Mouse (Mus musculus): ENCODE results near the gene Galnt10. TPM values are rescaled to one million over a fixed set of nuclear protein-coding genes. Genes with fewer than 3 reads are reported as not detected.
"Not testable (repeated sequence)": the region's sequence is repeated elsewhere in the genome, so short reads cannot be mapped to it uniquely, and the experiment has no call there.

The Galnt10 gene
- polyA plus RNA-seq, 1 experiment from 2014 or later = 13.0 TPM

- no peaks in the 10 kb centered on the region for H3K27me3 ChIP-seq
- no peak overlapping the region for H3K27ac ChIP-seq (replicated peaks)
- peaks cover 44% of the 10 kb centered on the region for H3K4me1 ChIP-seq (replicated peaks)
- no peak overlapping the region for H3K9ac ChIP-seq
- no peak overlapping the region for H3K4me2 ChIP-seq
- peaks cover 28% of the 10 kb centered on the region for H3K36me3 ChIP-seq
- 74% methylated on average over 3 of the region's 3 CpGs for WGBS
- no peaks in the 10 kb centered on the region for H3K9me3 ChIP-seq
- ATAC-seq (ENCODE audit: low read depth) = no peak
- no peak overlapping the region for H3K4me3 ChIP-seq
These were observed 159.8 kb downstream of the Galnt10 start for GRCm38 (mm10) chr11:57805047-57805446.

DNA sequence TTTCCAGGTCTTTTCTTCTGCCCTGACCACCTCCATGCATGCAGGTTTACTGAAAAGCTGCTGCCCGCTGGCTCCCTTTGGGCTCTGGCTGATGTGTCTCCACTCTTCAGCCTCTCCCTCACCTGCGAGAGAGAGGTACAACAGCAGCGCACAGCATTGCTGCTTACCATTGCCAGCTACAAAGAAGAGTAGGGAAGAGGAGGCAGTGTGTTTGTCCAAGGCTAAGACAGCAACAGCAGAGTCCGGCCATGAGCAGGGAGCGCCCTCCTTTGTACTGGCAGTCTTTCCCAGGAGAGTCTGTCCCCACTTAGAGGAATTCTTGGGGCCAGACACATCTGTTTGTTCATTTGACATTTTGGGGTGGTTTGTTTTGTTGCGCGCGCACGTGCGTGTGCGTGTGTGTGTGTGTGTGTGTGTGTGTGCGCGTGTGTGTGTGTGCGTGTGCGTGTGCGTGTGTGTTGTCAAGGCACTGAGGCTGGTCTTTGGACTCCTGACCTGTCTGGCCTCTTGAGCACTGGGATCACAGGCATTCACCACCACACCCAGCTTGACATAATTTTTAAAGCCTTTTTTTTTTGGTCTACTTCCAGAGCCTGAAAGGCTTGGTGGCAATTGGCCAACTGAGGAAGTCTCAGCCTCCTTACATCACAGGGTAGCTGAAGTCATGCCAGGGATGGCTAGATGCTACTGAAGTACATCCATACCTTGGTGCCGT, 163.9 kb downstream of the Galnt10 start:
- Histone ChIP-seq H3K27me3 (no peaks in the 10 kb centered on the region), H3K9ac (no peak overlapping the region), H3K4me1 (replicated peaks) (peaks cover 15% of the 10 kb centered on the region), H3K9me3 (no peaks in the 10 kb centered on the region), H3K4me2 (no peak overlapping the region), H3K27ac (replicated peaks) (no peak overlapping the region; the same call in 1 of the 2 replicates), H3K36me3 (peaks cover 49% of the 10 kb centered on the region), H3K4me3 (no peak overlapping the region)
- ATAC-seq (ENCODE audit: low read depth) = no peak
- WGBS = 94% methylated on average over 17 of the region's 17 CpGs

- Histone ChIP-seq H3K27ac (replicated peaks) (no peak overlapping the region), H3K9me3 (no peaks in the 10 kb centered on the region), H3K4me1 (replicated peaks) (peaks cover 15% of the 10 kb centered on the region), H3K36me3 (peaks cover 49% of the 10 kb centered on the region), H3K4me2 (no peak overlapping the region), H3K9ac (no peak overlapping the region), H3K27me3 (no peaks in the 10 kb centered on the region), H3K4me3 (no peak overlapping the region)
- no peak for ATAC-seq (ENCODE audit: low read depth)
- WGBS = 95% methylated on average over 8 of the region's 8 CpGs
These were observed 164.5 kb downstream of the Galnt10 start for GRCm38 (mm10) chr11:57809732-57810098.

GRCm38 (mm10) chr11:57811006-57811405, 165.8 kb downstream of the Galnt10 start:
- no peak overlapping the region for H3K27ac ChIP-seq (replicated peaks)
- WGBS = 87% methylated on average over 7 of the region's 7 CpGs
- H3K4me3 ChIP-seq = no peak overlapping the region
- H3K4me2 ChIP-seq = no peak overlapping the region
- ATAC-seq (ENCODE audit: low read depth) = no peak
- peaks cover 49% of the 10 kb centered on the region for H3K36me3 ChIP-seq
- H3K9ac ChIP-seq = no peak overlapping the region
- H3K27me3 ChIP-seq = no peaks in the 10 kb centered on the region
- H3K9me3 ChIP-seq = no peaks in the 10 kb centered on the region
- peaks cover 4% of the 10 kb centered on the region; the same call in 1 of the 2 replicates for H3K4me1 ChIP-seq (replicated peaks)

- ATAC-seq (ENCODE audit: low read depth) = no peak
- Histone ChIP-seq H3K9me3 (no peaks in the 10 kb centered on the region), H3K4me3 (no peak overlapping the region), H3K27me3 (no peaks in the 10 kb centered on the region), H3K4me1 (replicated peaks) (no peaks in the 10 kb centered on the region), H3K36me3 (peaks cover 49% of the 10 kb centered on the region), H3K9ac (no peak overlapping the region), H3K27ac (replicated peaks) (no peak overlapping the region), H3K4me2 (no peak overlapping the region)
- 97% methylated on average over 8 of the region's 8 CpGs for WGBS
These were observed 167.0 kb downstream of the Galnt10 start for GRCm38 (mm10) chr11:57812212-57812611.

DNA sequence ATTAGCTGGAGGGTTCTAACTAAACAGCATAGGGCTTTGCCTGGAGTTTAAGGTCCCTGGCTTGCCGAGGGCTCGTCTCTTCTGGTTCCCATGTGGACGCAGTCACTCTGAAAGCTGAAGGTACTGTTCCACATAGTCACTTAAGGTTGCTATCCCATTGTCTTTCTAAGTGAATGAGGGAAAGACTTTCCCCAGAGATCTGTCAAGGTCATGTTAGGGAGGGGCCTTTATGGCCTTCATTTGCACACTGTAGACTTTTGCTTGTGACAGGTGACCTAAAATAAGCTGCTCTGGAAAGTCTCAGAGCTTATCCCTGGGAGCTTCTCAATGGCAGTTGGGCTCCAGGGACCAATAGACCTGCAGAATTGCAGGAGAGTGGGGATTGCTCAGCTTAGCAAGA, 168.4 kb downstream of the Galnt10 start:
- ATAC-seq (ENCODE audit: low read depth) = no peak
- 87% methylated on average over 3 of the region's 3 CpGs for WGBS

DNA sequence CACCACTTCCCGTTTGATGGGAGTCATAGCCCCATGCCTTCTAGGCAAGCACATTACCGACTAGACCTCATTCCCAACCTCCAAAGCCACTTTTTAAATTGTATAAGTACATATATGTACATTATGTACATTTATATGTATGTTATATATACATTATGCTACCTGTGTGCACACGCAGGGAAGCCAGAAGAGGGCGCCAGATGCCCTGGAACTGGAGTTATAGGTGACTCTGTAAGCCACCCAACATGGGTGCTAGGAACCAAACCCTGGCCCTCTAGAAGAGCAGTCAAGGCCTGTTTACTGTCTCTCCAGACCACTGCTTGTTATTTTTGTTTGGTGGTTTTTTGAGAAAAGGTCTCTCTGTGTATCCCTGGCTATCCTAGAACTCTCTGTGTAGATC, 172.9 kb downstream of the Galnt10 start:
- Histone ChIP-seq H3K4me1 (replicated peaks) (no peaks in the 10 kb centered on the region), H3K4me3 (no peak overlapping the region)

More for the DNA sequence above, 168.4 kb downstream of the Galnt10 start:
- H3K4me1 ChIP-seq (replicated peaks) = no peaks in the 10 kb centered on the region
- H3K27ac ChIP-seq (replicated peaks) = no peak overlapping the region
- H3K27me3 ChIP-seq = no peaks in the 10 kb centered on the region
- peaks cover 35% of the 10 kb centered on the region for H3K36me3 ChIP-seq
- H3K4me3 ChIP-seq = no peak overlapping the region
- H3K9ac ChIP-seq = no peak overlapping the region
- H3K4me2 ChIP-seq = no peak overlapping the region
- H3K9me3 ChIP-seq = no peaks in the 10 kb centered on the region

DNA sequence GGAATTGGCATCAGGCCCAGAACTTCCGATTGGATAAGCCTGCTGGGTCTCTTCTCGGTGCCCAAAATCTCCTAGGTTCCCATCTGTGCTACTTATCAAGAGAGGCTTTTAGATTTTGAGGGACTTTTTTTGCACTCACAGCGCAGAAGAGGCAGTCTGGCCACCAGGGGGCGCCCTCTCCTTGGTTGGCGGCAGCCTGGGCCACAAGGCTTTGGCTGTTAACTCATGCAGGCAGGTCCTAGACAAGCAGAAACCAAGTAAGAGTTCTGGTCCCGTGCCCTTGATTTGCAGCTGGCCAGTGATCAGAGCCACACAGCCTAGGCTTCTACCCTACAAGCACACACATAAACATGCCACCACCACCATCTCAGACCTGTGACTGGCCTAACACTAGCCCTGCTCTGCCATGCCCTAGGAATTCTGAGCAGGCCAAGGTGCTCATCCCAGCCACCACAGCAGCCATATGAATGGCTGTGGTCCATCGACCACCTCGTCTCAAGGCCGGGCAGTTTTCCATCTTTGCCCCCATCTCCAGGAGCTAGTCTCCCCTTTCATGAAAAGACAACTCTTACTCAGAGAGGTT, 174.8 kb downstream of the Galnt10 start:
- H3K9ac ChIP-seq = no peak overlapping the region
- H3K4me2 ChIP-seq = no peak overlapping the region
- H3K27ac ChIP-seq (replicated peaks) = no peak overlapping the region
- no peak overlapping the region for H3K4me3 ChIP-seq
- no peak for ATAC-seq (ENCODE audit: low read depth)
- H3K4me1 ChIP-seq (replicated peaks) = no peaks in the 10 kb centered on the region
- H3K9me3 ChIP-seq = no peaks in the 10 kb centered on the region
- H3K36me3 ChIP-seq = no peaks in the 10 kb centered on the region
- peaks cover 17% of the 10 kb centered on the region for H3K27me3 ChIP-seq
- WGBS = 31% methylated on average over 9 of the region's 9 CpGs

More for the DNA sequence above, 172.9 kb downstream of the Galnt10 start:
- Histone ChIP-seq H3K9ac (no peak overlapping the region), H3K4me2 (no peak overlapping the region), H3K27ac (replicated peaks) (no peak overlapping the region), H3K9me3 (no peaks in the 10 kb centered on the region), H3K27me3 (no peaks in the 10 kb centered on the region), H3K36me3 (no peaks in the 10 kb centered on the region)
- no peak for ATAC-seq (ENCODE audit: low read depth)
- WGBS = 85% methylated on average over 4 of the region's 4 CpGs

GRCm38 (mm10) chr11:57823159-57823558, 177.9 kb downstream of the Galnt10 start:
- not testable (repeated sequence) for H3K36me3 ChIP-seq; H3K27ac ChIP-seq (replicated peaks); ATAC-seq (ENCODE audit: low read depth); H3K4me1 ChIP-seq (replicated peaks); H3K9me3 ChIP-seq; H3K9ac ChIP-seq; H3K4me3 ChIP-seq; H3K4me2 ChIP-seq
- WGBS = 100% methylated on average over 2 of the region's 2 CpGs
- peaks cover 47% of the 10 kb centered on the region for H3K27me3 ChIP-seq

- Histone ChIP-seq H3K4me2 (no peak overlapping the region), H3K36me3 (no peaks in the 10 kb centered on the region), H3K27me3 (peaks cover 53% of the 10 kb centered on the region), H3K9me3 (no peaks in the 10 kb centered on the region), H3K4me3 (no peak overlapping the region), H3K27ac (replicated peaks) (no peak overlapping the region), H3K4me1 (replicated peaks) (peaks cover 8% of the 10 kb centered on the region), H3K9ac (no peak overlapping the region)
- ATAC-seq (ENCODE audit: low read depth) = no peak
- WGBS = 79% methylated on average over 7 of the region's 7 CpGs
These were observed 178.5 kb downstream of the Galnt10 start for GRCm38 (mm10) chr11:57823714-57824113.

DNA sequence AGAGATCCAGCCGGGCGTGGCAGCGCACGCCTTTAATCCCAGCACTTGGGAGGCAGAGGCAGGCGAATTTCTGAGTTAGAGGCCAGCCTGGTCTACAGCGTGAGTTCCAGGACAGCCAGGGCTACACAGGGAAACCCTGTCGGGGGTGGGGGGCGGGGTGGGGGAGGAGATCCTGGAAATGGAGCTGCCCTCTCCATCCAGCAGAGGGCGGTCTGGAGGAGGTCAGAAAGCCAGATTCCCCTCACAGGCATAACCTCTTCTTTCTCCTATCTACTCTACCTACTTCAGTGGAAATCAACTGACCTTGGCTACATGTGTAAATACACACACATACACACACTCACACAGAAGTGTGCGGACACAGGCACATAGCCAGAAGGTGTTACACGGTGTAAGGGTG, 180.0 kb downstream of the Galnt10 start:
- H3K4me2 ChIP-seq; H3K36me3 ChIP-seq; H3K27ac ChIP-seq (replicated peaks); H3K9ac ChIP-seq; ATAC-seq (ENCODE audit: low read depth); H3K4me3 ChIP-seq; H3K9me3 ChIP-seq: not testable (repeated sequence)
- Histone ChIP-seq H3K4me1 (replicated peaks) (peaks cover 17% of the 10 kb centered on the region), H3K27me3 (peaks cover 68% of the 10 kb centered on the region)
- 43% methylated on average over 11 of the region's 11 CpGs for WGBS

DNA sequence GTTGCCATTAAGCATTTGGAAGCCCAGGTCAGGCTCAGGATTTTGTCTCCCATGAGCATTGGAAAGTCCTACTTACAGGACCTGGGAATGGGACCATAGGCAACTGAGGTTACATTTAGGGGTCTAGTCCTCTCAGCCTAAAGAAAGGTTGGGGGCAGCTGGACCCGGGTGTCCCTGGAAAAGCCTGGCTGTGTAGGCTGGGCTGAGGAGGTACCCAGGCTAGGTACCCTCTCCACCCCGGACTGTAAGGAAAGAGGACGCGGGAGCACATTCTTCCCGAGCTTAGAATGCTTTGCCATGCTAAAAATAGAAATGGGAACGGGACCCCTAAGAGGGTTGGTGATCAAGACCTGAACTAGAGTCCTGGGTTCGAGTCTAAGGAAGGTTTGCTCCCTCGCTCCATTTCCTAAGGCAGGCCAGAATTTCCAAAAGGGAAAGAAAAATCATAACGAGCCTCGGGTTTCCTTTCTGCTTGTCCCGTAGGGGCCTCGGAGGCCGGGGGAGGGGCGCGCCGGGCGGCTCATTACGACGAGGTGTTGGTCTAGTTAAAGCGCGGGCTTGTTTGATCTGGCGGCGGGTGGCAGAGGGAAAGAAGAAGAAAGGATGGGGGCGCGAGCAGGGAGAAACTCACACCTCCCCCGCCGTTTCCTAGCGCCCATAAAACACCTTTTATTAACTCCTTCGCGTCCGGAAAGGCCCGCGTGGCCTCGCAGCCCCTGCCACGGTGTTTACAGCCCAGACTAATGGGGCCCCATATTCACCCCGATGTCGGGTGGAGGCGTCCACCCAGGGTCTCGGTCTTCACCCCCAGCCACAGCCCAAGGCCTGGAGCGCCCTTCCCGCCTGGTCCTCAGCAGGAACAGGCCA, 182.0 kb downstream of the Galnt10 start:
- ATAC-seq (ENCODE audit: low read depth) = no peak
- Histone ChIP-seq H3K27me3 (peaks cover 89% of the 10 kb centered on the region), H3K9ac (no peak overlapping the region), H3K4me3 (peak overlapping the region; percentile 25), H3K9me3 (no peaks in the 10 kb centered on the region), H3K27ac (replicated peaks) (no peak overlapping the region), H3K36me3 (no peaks in the 10 kb centered on the region), H3K4me1 (replicated peaks) (peaks cover 21% of the 10 kb centered on the region), H3K4me2 (peak overlapping the region; percentile 49)
- WGBS = under 1% methylated on average over 40 of the region's 41 CpGs
